Mouse (Mus musculus) heart, postnatal 36 days (tissue): ENCODE results near the gene Ccdc18. TPM values are rescaled to one million over a fixed set of nuclear protein-coding genes. Genes with fewer than 3 reads are reported as not detected.
A peak's percentile ranks its signal among the peaks of the same experiment; 100 is the strongest.
"Not testable (repeated sequence)": the region's sequence is repeated elsewhere in the genome, so short reads cannot be mapped to it uniquely, and the experiment has no call there.

Source experiments
- DNase-seq, 2 experiments: peaks; one replicate each; pipeline ENCODE4 v3.0.0; 2021 to 2022
- intact Hi-C: fragments of 180-260 bp; cut with DNase I; formaldehyde crosslinking; loops from one replicate; pipeline ENCODE4 v1.15.1; 2025
- total RNA-seq, 2 experiments: library from RNA; stranded (reverse); gene quantifications; 2 replicates each; pipeline ENCODE4 v1.2.3; 2021

The Ccdc18 gene
- total RNA-seq, 2 experiments from 2014 or later: 0.24 to 0.56 TPM

- intact Hi-C loops: no loop called here
- no peak for DNase-seq
Measured at GRCm38 (mm10) chr5:108250033-108250432, 117.4 kb downstream of the Ccdc18 start.

- intact Hi-C loops: no loop called here
- no peak for DNase-seq
Measured at GRCm38 (mm10) chr5:108255259-108255658, 122.6 kb downstream of the Ccdc18 start.

GRCm38 (mm10) chr5:108262722-108263121 is 130.0 kb downstream of the Ccdc18 start:
- intact Hi-C loops: loop anchor here (10.0 kb wide), 3 partner anchors 198 to 348 kb away; partner anchors contain the start of gene Mtf2

GRCm38 (mm10) chr5:108263785-108264184 is 131.1 kb downstream of the Ccdc18 start:
- DNase-seq: not testable (repeated sequence)
- intact Hi-C loops: loop anchor here (10.0 kb wide), 3 partner anchors 199 to 349 kb away; partner anchors contain the start of gene Mtf2

More at GRCm38 (mm10) chr5:108262722-108263121, 130.0 kb downstream of the Ccdc18 start:
- DNase-seq: no peak

- DNase-seq: no peak
- intact Hi-C loops: loop anchor here (5.0 to 10.0 kb wide), 5 partner anchors 100 to 400 kb away; partner anchors contain the start of genes Dgkq, Gm42517 and Mtf2
Measured at GRCm38 (mm10) chr5:108266990-108267389, 134.3 kb downstream of the Ccdc18 start.

GRCm38 (mm10) chr5:108268127-108269062 is 135.7 kb downstream of the Ccdc18 start, which contains the start of gene Dr1:
Dr1 (plus strand) TSS chr5:108268897.
- intact Hi-C loops: loop anchor here (2.0 to 10.0 kb wide), 8 partner anchors 44 to 399 kb away; partner anchors contain the start of genes Ccdc18, Dgkq, Gm42517 and Mtf2
- peak; percentile 86 to 87 for DNase-seq

GRCm38 (mm10) chr5:108269063-108269810 is 136.6 kb downstream of the Ccdc18 start:
- intact Hi-C loops: loop anchor here (2.0 to 10.0 kb wide), 8 partner anchors 44 to 398 kb away; partner anchors contain the start of genes Ccdc18, Dgkq, Gm42517 and Mtf2
- no peak for DNase-seq

- intact Hi-C loops: loop anchor here (2.0 to 10.0 kb wide), 8 partner anchors 43 to 398 kb away; partner anchors contain the start of genes Ccdc18, Dgkq, Gm42517 and Mtf2
- no peak for DNase-seq
Measured at GRCm38 (mm10) chr5:108269811-108270151, 137.1 kb downstream of the Ccdc18 start.

GRCm38 (mm10) chr5:108270415-108270814 is 137.7 kb downstream of the Ccdc18 start:
- no peak for DNase-seq
- intact Hi-C loops: no loop called here

GRCm38 (mm10) chr5:108271345-108271744 is 138.7 kb downstream of the Ccdc18 start:
- intact Hi-C loops, DNase-seq: not testable (repeated sequence)

Other genes with a start within 250 kb of the Ccdc18 start
- 10 to 100 TPM; 29.9 to 37.3 TPM for gene Rpl5, start 232.4 kb upstream of the Ccdc18 start, total RNA-seq
- 1 to 10 TPM; 8.2 to 8.9 TPM for gene Fam69a, start 145.8 kb upstream of the Ccdc18 start, total RNA-seq
- 10 to 100 TPM; 10.8 to 13.8 TPM for gene Mtf2, start 67.2 kb upstream of the Ccdc18 start, total RNA-seq
- gene Tmed5, start 255 bp upstream of the Ccdc18 start, total RNA-seq: 10 to 100 TPM; 26.7 to 34.9 TPM
- gene Dr1, start 136.0 kb downstream of the Ccdc18 start, total RNA-seq: 10 to 100 TPM; 20.0 to 21.1 TPM
- gene Pigg, start 179.7 kb downstream of the Ccdc18 start, total RNA-seq: 1 to 10 TPM; 10.0 TPM
- under 1 TPM; 0.78 to 0.81 TPM for gene Gm42517, start 235.0 kb downstream of the Ccdc18 start, total RNA-seq